Mouse (Mus musculus): ENCODE measurements at regions not wholly inside any gene's neighbourhood (a gene's known extent, or its start where the extent isn't known, plus 50 kb on each side); places are given as distances from the start of the nearest gene placed in this dataset.

GRCm38 (mm10) chr5:28892703-28893249 is 303.0 kb upstream of the Rnf32 start:
- Histone ChIP-seq H3K4me2 (replicated peaks) (no peak overlapping the region), H3K27me3 (no peaks in the 10 kb centered on the region), H3K36me3 (no peaks in the 10 kb centered on the region), H3K9me3 (replicated peaks) (no peaks in the 10 kb centered on the region), H3K27ac (peak overlapping the region; percentile 35; the same call in 1 of the 2 replicates), H3K4me1 (peaks cover 5% of the 10 kb centered on the region), H3K9ac (no peak overlapping the region), H3K4me3 (no peak overlapping the region)
- 37% methylated on average over 10 of the region's 10 CpGs for WGBS
- ATAC-seq (ENCODE audit: low FRiP score): peak; percentile 78

GRCm38 (mm10) chr5:28891988-28892387 is 303.8 kb upstream of the Rnf32 start:
- H3K9ac ChIP-seq: no peak overlapping the region
- no peaks in the 10 kb centered on the region for H3K9me3 ChIP-seq (replicated peaks)
- WGBS: 73% methylated on average over 7 of the region's 7 CpGs
- 0 out of 2 replicates have a peak, but pooled peaks have one; percentile 53 for ATAC-seq (ENCODE audit: low FRiP score)
- no peak overlapping the region for H3K4me3 ChIP-seq
- no peak overlapping the region for H3K4me2 ChIP-seq (replicated peaks)
- no peaks in the 10 kb centered on the region for H3K36me3 ChIP-seq
- H3K4me1 ChIP-seq: peaks cover 5% of the 10 kb centered on the region
- H3K27me3 ChIP-seq: no peaks in the 10 kb centered on the region
- no peak overlapping the region for H3K27ac ChIP-seq

GRCm38 (mm10) chr5:28884746-28885365 is 310.9 kb upstream of the Rnf32 start:
- H3K36me3 ChIP-seq: no peaks in the 10 kb centered on the region
- 81% methylated on average over 5 of the region's 5 CpGs for WGBS
- H3K4me1 ChIP-seq: no peaks in the 10 kb centered on the region
- ATAC-seq (ENCODE audit: low FRiP score): no peak
- H3K9me3 ChIP-seq (replicated peaks): no peaks in the 10 kb centered on the region
- no peak overlapping the region for H3K4me3 ChIP-seq
- H3K27me3 ChIP-seq: no peaks in the 10 kb centered on the region
- H3K9ac ChIP-seq: no peak overlapping the region
- no peak overlapping the region for H3K4me2 ChIP-seq (replicated peaks)
- H3K27ac ChIP-seq: no peak overlapping the region

- no peak overlapping the region for H3K4me2 ChIP-seq (replicated peaks)
- ATAC-seq (ENCODE audit: low FRiP score): no peak
- H3K36me3 ChIP-seq: no peaks in the 10 kb centered on the region
- no peak overlapping the region for H3K27ac ChIP-seq
- no peaks in the 10 kb centered on the region for H3K27me3 ChIP-seq
- WGBS: 77% methylated on average over 8 of the region's 8 CpGs
- H3K9me3 ChIP-seq (replicated peaks): no peaks in the 10 kb centered on the region
- no peak overlapping the region for H3K9ac ChIP-seq
- H3K4me3 ChIP-seq: no peak overlapping the region
- no peaks in the 10 kb centered on the region for H3K4me1 ChIP-seq
These were observed 319.6 kb upstream of the Rnf32 start for GRCm38 (mm10) chr5:28876199-28876598.

GRCm38 (mm10) chr5:28873600-28874265 is 322.1 kb upstream of the Rnf32 start:
- Histone ChIP-seq H3K27me3 (no peaks in the 10 kb centered on the region), H3K36me3 (no peaks in the 10 kb centered on the region), H3K4me3 (no peak overlapping the region), H3K9ac (no peak overlapping the region), H3K27ac (no peak overlapping the region), H3K9me3 (replicated peaks) (no peaks in the 10 kb centered on the region), H3K4me1 (no peaks in the 10 kb centered on the region), H3K4me2 (replicated peaks) (no peak overlapping the region)
- ATAC-seq (ENCODE audit: low FRiP score): no peak
- 93% methylated on average over 3 of the region's 3 CpGs for WGBS

- Histone ChIP-seq H3K27ac (no peak overlapping the region), H3K9me3 (replicated peaks) (no peaks in the 10 kb centered on the region), H3K4me3 (no peak overlapping the region), H3K4me1 (peaks cover 8% of the 10 kb centered on the region; the same call in 1 of the 2 replicates), H3K9ac (no peak overlapping the region), H3K27me3 (no peaks in the 10 kb centered on the region), H3K4me2 (replicated peaks) (no peak overlapping the region), H3K36me3 (no peaks in the 10 kb centered on the region)
- peak; percentile 52; the same call in 1 of the 2 replicates for ATAC-seq (ENCODE audit: low FRiP score)
- WGBS: 58% methylated on average over 9 of the region's 9 CpGs
These were observed 336.0 kb upstream of the Rnf32 start for GRCm38 (mm10) chr5:28859604-28860371.

GRCm38 (mm10) chr5:28838141-28838925 is 357.5 kb upstream of the Rnf32 start:
- Histone ChIP-seq H3K4me1 (no peaks in the 10 kb centered on the region), H3K9ac (no peak overlapping the region), H3K27ac (no peak overlapping the region), H3K4me3 (no peak overlapping the region), H3K4me2 (replicated peaks) (no peak overlapping the region), H3K27me3 (no peaks in the 10 kb centered on the region), H3K36me3 (no peaks in the 10 kb centered on the region), H3K9me3 (replicated peaks) (no peaks in the 10 kb centered on the region)
- WGBS: 74% methylated on average over 12 of the region's 12 CpGs
- ATAC-seq (ENCODE audit: low FRiP score): no peak

- no peaks in the 10 kb centered on the region for H3K27me3 ChIP-seq
- no peak overlapping the region for H3K4me3 ChIP-seq
- no peak overlapping the region for H3K4me2 ChIP-seq (replicated peaks)
- WGBS: 94% methylated on average over 5 of the region's 5 CpGs
- no peak for ATAC-seq (ENCODE audit: low FRiP score)
- no peaks in the 10 kb centered on the region for H3K9me3 ChIP-seq (replicated peaks)
- H3K9ac ChIP-seq: no peak overlapping the region
- no peaks in the 10 kb centered on the region for H3K4me1 ChIP-seq
- no peak overlapping the region for H3K27ac ChIP-seq
- no peaks in the 10 kb centered on the region for H3K36me3 ChIP-seq
These were observed 352.0 kb upstream of the Shh start for GRCm38 (mm10) chr5:28819091-28819490.

GRCm38 (mm10) chr5:28807950-28808349 is 340.9 kb upstream of the Shh start:
- Histone ChIP-seq H3K4me1 (0 out of 2 replicates have a peak, but pooled peaks cover 2% of the 10 kb centered on the region), H3K36me3 (no peaks in the 10 kb centered on the region), H3K9ac (no peak overlapping the region), H3K4me3 (no peak overlapping the region), H3K9me3 (replicated peaks) (no peaks in the 10 kb centered on the region), H3K27ac (no peak overlapping the region), H3K27me3 (no peaks in the 10 kb centered on the region), H3K4me2 (replicated peaks) (no peak overlapping the region)
- ATAC-seq (ENCODE audit: low FRiP score): no peak
- 72% methylated on average over 5 of the region's 5 CpGs for WGBS

GRCm38 (mm10) chr5:28799464-28799863 is 332.4 kb upstream of the Shh start:
- Histone ChIP-seq H3K4me2 (replicated peaks) (no peak overlapping the region), H3K36me3 (no peaks in the 10 kb centered on the region), H3K9ac (no peak overlapping the region), H3K4me3 (no peak overlapping the region), H3K4me1 (no peaks in the 10 kb centered on the region), H3K9me3 (replicated peaks) (no peaks in the 10 kb centered on the region), H3K27ac (no peak overlapping the region), H3K27me3 (no peaks in the 10 kb centered on the region)
- ATAC-seq (ENCODE audit: low FRiP score): no peak
- 94% methylated on average over 2 of the region's 2 CpGs for WGBS

GRCm38 (mm10) chr5:28798361-28798760 is 331.3 kb upstream of the Shh start:
- no peaks in the 10 kb centered on the region for H3K27me3 ChIP-seq
- no peak overlapping the region for H3K4me3 ChIP-seq
- no peak overlapping the region for H3K27ac ChIP-seq
- ATAC-seq (ENCODE audit: low FRiP score): no peak
- no peak overlapping the region for H3K9ac ChIP-seq
- WGBS: 85% methylated on average over 1 of the region's 1 CpGs
- no peaks in the 10 kb centered on the region for H3K36me3 ChIP-seq
- H3K4me2 ChIP-seq (replicated peaks): no peak overlapping the region
- H3K4me1 ChIP-seq: no peaks in the 10 kb centered on the region
- no peaks in the 10 kb centered on the region for H3K9me3 ChIP-seq (replicated peaks)

Measured in hindbrain, embryonic 12.5 days (tissue).